Mouse (Mus musculus) spleen, postnatal 10 days (tissue): ENCODE measurements at regions not wholly inside any gene's neighbourhood (a gene's known extent, or its start where the extent isn't known, plus 50 kb on each side); places are given as distances from the start of the nearest gene placed in this dataset.
A peak's percentile ranks its signal among the peaks of the same experiment; 100 is the strongest.

Experiments used
- DNase-seq, 2 experiments: peaks; one replicate each; pipeline ENCODE4 v3.0.0; 2021 to 2022; ENCODE audit warnings: low spot score in 2 of 2

DNA sequence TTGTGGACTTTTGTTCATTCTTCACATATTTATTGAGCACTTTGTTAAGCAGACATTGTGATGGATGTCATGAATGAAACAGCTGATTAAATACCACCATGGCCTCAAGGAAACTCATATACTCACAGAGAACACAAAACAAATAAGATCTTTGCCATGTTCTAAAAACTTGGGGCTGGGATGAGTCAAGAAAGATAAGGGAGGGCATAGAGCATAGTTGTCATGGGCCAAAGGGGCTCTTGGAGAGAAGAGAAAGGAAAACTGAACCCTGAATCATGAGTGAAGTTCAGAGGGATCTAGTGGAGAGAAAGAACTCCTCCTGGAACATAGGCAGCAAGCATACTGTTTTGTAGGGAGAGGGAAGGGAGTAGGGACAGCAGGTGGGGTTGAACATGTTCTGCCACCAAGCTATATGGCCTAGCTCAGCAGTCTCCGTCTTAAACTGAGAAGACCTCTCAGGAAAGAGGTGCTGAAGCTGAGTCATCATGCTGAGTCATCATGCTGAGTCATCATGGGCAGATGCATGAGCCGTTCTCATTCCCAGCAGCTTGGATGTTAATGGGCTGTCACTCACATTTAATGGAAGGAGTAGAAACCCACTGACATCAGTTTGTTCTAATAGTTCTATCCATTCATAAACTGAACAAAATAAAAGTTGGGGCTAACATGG, 69.6 kb downstream of the Cetn3 start:
- DNase-seq, result peak; percentile 8 to 45

DNA sequence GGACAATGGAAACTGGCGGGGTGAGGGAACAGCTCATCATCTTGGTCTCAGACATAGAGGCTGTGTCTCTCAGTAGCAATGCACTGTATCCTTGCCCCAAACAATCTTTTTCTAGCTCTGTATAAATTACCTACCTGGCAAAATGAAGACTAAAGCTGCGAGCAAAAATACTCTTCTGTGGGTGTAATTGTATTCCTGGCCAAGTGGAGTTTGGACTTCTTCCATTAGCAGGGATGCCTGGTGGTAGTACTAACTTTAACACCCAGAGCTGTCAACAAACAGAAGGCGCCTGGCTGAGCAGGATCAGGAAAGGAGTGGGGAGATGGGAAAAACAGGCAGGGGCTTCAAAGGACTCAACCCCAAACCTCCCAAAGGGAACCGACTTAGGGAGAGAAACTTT, 73.2 kb downstream of the Cetn3 start:
- DNase-seq, result no peak

- no peak for DNase-seq
These were observed 77.8 kb downstream of the Cetn3 start for GRCm38 (mm10) chr13:81860683-81861082.

DNA sequence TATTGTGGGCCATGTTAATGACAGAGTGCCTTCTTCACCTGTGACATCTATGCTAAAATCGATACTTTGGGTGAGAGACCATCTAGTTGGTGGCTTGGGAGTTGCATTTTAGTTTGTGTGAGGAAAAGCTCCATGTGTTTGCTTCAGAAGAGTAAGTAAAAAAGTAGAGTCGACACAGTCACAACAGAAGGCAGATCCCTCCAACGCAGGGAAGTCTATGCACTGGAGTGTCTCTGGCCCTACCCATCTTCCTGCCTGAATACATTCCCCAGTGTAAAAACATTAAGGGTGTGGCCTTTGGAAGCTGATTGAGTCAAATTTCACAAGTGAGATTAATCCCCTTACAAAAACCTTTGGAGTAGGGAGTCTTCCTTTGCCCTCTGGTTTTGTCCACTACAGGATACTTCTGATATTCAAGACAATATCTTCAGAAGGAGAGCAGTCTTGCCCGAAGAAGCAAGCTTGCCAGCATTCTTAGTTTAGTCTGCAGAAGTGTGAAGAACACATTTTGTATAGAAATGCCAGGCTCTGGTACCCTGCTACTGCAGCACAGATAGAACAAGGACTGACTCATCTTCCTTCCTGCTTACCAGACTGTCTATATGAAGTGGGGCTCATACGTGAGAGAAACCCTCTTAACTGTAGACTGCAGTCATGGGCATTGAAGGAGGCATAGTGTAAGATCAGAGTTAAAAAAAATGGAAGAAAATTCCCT, 79.2 kb downstream of the Cetn3 start:
- DNase-seq, result no peak

GRCm38 (mm10) chr13:81871226-81871625, 88.3 kb downstream of the Cetn3 start:
- no peak for DNase-seq

DNA sequence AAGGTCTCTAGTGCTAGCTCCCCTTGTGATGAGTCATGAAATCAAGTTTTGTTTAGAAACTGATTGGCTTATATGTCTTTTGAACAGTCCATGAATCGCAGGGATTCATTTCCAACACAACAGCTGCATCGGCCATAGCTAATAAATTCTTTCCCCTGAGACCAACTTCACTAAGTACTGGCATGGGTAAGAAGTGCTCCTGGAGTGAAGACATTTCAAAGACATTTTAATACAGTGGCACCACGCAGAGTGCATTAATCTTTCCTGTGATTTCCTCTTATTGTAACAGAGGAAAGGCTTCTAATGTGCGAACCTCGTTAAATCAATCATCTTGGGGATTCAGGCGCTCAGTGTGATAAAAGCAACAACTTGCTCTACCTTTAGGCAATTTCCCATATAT, 103.0 kb downstream of the Cetn3 start:
- no peak for DNase-seq

DNA sequence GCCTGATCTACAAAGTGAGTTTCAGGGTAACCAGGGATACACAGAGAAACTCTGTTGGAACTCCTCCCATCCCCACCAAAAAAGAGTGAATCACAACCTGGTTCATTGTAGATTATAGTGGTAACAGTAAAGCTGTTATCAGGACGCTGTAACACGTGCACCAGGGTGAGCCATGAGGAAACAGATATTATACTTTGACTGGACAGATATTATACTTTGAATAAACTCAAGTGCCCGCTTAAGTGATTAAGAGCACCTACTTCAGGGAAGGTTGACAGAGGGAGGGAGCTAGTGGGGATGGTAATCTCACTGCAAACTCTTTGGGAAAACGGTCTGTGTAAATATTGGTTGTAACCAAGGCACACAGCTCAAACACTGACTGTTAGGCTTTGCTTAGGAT, 147.4 kb downstream of the Cetn3 start:
- no peak for DNase-seq

GRCm38 (mm10) chr13:81931199-81931598, 148.3 kb downstream of the Cetn3 start:
- no peak for DNase-seq

DNA sequence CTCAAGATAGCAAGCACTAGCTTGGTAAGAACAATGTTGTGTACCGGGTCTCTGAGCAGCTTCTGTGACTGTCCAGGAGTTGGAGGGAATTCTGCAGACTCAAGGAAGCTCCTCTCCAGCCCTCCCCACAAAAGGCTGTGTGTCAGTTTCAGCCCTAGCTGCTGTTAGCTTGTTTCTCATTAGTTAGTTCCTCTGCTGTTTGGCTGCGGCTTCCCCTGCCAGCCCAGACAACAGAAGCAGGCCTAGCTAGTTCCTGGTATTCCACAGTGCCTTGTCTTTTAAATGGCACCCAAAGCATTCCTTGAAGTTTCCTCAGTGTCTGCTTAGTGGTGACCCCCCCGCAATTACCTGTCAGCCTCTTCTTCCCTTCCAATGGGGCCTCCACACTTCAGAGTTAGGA, 154.2 kb downstream of the Cetn3 start:
- no peak for DNase-seq

DNA sequence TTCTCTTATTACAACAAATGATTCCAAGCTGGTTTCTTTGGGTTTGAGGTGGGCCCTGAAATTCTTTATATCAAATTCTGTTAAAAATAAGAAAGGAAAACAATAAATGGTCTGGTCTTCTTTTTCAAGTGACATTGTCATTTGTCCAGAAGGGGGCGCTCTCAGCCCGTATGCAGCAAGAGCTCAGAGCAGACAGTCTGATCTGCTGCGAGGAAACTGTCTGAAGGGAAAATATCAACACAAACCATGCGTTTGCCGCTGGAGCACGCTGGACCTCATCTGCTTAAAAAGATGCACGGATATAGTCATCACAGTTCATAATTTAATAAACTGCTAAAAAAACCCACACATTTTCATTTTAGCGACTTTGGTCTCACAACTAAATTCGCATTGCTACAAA, 161.2 kb downstream of the Cetn3 start:
- DNase-seq, result peak; percentile 34 to 81

DNA sequence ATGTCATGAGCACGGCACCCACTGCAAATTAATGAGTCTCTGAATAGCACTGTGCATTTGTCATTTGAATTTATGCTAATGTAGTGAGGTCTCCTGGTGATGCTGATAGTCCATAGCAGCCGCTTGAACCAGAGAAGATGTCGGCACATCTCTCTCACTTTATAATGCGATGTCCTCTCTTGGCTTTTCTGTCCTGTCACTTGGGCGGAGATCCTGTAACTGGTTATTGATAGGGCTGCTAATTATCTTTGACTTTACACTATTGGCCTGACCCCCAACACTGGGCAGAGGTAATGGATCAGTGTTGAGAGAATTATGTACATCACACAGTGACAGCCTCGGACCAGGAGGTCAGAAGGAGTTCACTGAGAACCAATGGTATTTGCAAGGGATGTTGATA, 161.6 kb downstream of the Cetn3 start:
- DNase-seq, result no peak

GRCm38 (mm10) chr13:81945741-81946140, 162.9 kb downstream of the Cetn3 start:
- DNase-seq, result no peak

DNA sequence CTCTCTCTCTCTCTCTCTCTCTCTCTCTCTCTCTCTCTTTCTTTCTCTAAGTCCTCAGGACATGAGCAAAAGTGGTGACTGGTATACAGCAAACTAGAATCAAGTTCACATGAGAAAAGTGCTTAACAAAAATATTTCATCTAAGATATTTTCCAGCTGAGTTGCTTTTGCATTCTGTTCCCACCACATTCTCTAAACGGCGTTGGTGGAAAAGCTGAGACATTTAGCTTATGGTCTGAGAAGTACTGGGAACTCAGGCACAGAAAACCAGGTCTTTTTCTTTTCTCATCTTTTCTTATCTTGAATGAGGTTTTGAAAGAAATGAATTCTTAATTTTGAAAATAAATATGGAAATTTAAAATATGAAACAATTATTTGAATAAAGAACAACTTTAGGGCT, 182.6 kb downstream of the Cetn3 start:
- DNase-seq, result no peak

DNA sequence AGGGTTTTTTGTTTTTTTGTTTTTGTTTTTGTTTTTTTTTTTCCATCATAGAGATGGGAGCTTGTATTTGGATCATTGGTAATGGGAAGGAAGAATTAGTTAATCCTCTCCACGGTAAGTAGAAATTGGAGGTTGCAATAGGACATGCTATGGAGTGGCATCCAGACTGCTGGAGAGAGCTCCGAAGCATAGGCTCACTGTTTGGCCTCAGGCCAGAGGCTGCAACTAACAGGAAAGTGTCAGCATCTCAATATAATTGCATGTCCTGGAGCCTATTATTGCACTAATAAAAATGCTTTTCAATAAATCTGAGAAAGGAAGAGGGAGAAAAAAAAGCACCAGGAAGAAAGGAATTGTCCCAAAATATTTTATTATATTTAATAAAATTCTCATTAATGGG, 193.0 kb downstream of the Cetn3 start:
- no peak for DNase-seq

- no peak for DNase-seq
These were observed 195.1 kb downstream of the Cetn3 start for GRCm38 (mm10) chr13:81978003-81978402.

GRCm38 (mm10) chr13:81979289-81979688, 196.4 kb downstream of the Cetn3 start:
- no peak for DNase-seq

- no peak for DNase-seq
These were observed 197.2 kb downstream of the Cetn3 start for GRCm38 (mm10) chr13:81980094-81980493.

- DNase-seq, result no peak
These were observed 199.6 kb downstream of the Cetn3 start for GRCm38 (mm10) chr13:81982491-81982890.

DNA sequence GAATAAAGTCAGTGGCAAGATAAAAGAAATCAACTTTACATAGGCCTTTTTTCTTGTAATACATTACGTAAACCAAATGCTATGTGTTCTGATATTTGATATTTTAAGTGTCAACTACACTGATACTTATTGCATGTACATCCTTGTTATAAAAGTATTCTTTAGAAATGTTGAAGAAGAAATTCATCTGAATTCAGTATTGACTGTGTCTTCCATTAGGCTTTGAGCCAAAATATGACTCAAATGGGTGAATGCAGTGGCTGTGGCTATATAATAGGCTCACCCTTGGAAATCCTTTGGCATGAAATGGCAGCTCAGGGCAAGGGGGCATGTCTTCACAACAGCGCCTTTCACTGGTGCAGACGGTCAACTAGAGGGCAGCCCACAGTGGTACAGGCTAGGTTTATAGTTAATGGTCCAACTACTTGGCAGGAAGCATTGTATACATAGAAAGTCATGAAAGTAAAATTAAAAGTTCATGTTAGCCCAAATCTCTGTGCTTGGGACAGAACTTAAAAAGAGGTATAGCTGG, 217.9 kb downstream of the Cetn3 start:
- no peak for DNase-seq

DNA sequence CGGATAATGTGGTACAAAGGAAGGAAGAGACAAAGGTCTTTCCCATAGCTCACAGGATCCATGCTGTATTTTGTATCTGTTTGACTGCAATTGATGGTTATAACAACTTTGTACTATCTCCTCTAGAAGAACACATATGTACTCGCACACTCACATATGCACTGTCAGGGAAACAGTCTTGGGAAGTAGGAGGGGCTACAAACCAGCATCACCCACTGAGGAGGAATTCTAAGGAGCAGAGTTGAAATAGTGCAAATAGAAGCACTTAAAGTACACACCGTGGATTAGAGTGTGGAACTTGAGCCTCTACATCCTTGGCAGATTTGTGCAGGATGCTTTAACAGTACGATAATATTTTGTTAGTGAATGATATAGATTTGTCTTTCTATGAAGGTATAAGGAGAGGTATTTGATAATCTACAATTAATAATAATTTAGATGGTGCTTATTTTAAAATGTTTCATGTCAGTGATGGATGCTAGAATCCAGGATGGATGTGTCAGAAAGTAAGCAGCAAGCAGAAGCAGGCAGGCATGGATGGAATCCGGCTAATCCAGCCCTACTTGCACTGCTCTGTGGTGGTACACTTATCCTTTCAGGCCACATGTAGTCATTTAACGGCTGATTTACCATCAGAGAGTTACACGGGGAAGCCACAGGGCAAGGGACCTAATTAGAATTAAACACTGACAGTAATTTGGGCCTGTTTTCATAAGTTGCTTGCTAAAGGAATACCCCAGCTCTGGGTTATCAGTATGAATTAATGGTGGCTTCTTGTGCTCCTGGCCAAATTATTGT, 223.3 kb downstream of the Cetn3 start:
- no peak for DNase-seq

- DNase-seq, result no peak
These were observed 224.3 kb downstream of the Cetn3 start for GRCm38 (mm10) chr13:82007222-82007621.

- no peak for DNase-seq
These were observed 256.7 kb downstream of the Cetn3 start for GRCm38 (mm10) chr13:82039623-82040022.
